Mouse (Mus musculus): ENCODE results near the gene Ripply1.

DNA sequence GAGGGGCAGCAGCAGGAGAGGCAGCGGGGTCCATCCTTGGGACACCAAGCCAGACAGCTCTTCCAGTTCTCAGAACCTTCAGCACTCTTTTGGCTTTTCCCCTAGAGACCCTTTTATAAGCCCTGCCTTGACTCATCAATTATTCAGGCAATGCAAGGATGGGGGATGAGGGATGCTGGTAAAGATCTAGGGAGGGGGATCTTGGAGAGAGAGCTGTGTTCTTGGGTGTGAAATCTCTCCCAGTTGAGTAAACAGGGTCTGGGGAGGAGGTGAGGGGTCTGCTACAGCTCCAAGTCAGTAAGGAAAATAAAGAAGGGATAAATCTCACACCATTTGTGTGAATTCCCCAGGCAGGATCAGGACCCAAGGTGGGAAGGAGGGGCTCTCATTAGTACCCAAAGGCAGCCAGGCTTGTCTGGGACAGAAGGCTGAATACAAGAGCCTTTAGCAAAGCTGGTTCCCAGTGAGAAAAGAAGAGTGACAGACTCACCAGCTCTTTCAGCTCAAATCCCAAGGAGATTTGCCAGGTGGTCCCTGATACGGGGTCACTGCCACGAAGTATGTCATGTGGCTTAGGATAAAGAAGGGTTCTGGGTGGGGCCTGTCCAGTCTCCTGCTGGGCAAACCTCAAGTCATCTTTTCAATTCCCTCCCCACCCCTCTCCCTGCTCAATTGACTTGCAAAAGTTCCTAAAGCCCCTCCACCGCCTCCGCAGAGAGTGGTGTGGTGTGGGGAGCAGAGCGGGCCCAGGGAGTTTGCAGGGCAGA lies at the start of gene Ripply1:
- TF ChIP-seq EP300 (IDR thresholded peaks at IDR 0.05; ENCODE audit: low read depth) (no peak), CTCF (IDR thresholded peaks at IDR 0.05; ENCODE audit: low read depth) (no peak)

All from liver, postnatal 0 days (tissue).